Mouse (Mus musculus) lung, postnatal 0 days (tissue): ENCODE data around the gene Angptl4.

Experiments used
- CTCF ChIP-seq: IDR thresholded peaks from 2 replicates; pipeline ENCODE4 v1.5.1; 2016; ENCODE audit warnings: antibody characterized with exemption, mild to moderate bottlenecking
- EP300 ChIP-seq: IDR thresholded peaks from 2 replicates; pipeline ENCODE4 v1.6.1; 2016; ENCODE audit warnings: antibody characterized with exemption, mild to moderate bottlenecking, control low read depth

- peak; percentile 50 for TF ChIP-seq CTCF
- TF ChIP-seq EP300 = no peak
These were observed 40.9 kb upstream of the Angptl4 start for GRCm38 (mm10) chr17:33822436-33822959.
